Mouse (Mus musculus) ovary, postnatal 14 days (tissue): ENCODE measurements at regions not wholly inside any gene's neighbourhood (a gene's known extent, or its start where the extent isn't known, plus 50 kb on each side); places are given as distances from the start of the nearest gene placed in this dataset.

Source experiments
- DNase-seq: peaks from one replicate; pipeline ENCODE4 v3.0.0; 2022; ENCODE audit warnings: low spot score

DNA sequence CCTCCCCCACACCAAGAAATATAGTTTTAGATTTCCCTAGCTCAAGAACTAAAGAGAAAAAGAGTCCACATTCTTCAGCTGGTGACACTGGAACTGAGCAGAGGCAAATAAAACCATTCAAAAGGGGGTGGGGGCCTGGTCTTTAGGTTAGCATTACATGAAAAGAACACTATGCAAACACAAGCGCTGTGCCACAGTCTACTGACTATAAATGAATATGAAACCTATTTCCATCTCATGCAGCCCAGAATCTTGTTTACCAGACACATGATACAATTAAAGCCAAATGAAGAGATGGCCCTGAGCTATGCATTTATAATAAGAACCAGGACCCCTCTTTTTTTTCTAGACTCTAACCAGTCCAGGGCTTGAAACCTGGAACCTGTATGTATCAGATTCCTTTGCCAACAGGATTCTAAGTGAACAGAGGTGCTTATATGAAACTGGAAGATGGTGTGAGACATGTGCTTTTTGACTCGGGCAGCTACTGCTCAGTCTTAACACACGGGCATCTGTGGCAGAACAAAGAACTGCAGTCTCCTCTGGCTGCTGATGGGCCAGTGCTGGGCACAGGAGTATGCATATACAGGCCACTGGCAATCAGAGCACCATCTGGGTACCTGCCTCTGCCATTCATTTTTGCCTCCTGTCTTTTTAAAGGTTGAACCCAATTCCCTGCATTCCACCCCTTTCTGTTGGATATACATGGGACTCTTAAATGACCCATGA lies 308.5 kb downstream of the Sox4 start:
- no peak for DNase-seq

DNA sequence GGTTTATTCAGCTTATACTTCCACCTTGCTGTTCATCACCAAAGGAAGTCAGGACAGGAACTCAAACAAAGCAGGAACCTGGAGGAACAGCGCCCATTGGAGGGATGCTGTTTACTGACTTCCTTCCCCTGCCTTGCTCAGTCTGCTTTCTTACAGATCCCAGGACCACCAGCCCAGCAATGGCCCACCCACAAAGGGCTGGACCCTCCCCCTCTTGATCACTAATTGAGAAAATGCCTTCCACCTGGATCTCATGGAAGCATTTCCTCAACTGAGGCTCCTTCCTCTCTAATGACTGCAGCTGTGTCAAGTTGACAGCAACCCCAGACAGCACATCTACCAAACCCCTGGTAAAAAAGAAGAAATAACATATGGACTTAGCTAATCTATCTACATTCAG lies 312.7 kb downstream of the Sox4 start:
- DNase-seq = no peak

DNA sequence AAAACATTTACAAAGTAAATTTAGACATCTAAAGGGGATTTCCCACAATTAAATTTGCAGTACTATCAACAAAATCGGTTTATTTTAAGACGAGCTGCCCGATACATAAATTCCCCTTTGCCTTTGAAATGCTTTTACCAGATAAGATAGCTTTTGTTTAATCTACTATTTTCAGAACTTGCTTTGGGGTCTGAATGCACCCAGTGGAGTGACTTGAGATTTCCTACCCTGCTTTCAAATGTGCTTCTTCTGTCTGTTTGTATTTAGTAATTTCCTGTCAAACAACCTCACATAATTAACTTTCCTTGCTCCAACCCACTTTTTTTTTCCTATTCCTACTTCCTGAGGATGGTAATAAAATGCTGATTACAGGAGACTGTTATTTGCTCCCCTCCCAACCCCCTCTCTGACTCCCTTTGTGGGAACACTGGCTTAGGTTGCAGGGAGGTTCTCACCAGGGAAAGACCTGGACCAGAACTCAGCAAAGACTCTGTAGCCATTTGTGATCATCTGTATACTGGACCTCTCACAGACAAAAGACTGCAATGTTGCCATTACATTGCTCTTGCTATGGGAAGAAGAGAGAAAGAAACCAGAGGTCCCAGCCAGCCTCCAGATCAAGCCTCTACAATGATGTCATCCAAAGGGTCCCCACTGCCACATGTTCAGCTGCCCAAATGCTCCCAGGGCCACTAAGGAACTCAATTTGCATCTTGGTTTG lies 318.1 kb downstream of the Sox4 start:
- DNase-seq = no peak

DNA sequence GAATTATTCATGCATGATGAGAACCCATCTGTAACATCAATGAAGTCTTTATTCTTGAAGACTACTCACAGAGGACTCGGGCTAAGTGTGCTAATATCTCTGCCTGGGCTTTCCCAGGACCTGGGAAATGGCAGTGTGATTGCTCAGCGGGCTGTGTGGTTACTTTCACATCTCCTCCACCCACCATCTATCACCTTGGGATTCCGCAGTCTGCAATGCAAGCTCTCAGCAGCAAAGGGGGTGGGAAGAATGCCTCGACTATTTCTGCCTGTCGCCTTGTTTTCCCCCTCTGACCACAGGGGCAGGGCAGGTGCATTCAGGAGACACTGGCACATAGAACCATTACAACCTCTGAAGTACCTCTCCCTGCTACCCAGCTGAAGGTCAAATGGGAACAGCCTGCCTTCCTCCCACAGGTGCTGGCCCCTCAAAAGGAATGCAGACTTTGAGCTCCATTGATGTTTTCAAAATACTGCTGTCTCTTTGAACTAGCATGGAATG lies 319.9 kb downstream of the Sox4 start:
- DNase-seq = no peak

DNA sequence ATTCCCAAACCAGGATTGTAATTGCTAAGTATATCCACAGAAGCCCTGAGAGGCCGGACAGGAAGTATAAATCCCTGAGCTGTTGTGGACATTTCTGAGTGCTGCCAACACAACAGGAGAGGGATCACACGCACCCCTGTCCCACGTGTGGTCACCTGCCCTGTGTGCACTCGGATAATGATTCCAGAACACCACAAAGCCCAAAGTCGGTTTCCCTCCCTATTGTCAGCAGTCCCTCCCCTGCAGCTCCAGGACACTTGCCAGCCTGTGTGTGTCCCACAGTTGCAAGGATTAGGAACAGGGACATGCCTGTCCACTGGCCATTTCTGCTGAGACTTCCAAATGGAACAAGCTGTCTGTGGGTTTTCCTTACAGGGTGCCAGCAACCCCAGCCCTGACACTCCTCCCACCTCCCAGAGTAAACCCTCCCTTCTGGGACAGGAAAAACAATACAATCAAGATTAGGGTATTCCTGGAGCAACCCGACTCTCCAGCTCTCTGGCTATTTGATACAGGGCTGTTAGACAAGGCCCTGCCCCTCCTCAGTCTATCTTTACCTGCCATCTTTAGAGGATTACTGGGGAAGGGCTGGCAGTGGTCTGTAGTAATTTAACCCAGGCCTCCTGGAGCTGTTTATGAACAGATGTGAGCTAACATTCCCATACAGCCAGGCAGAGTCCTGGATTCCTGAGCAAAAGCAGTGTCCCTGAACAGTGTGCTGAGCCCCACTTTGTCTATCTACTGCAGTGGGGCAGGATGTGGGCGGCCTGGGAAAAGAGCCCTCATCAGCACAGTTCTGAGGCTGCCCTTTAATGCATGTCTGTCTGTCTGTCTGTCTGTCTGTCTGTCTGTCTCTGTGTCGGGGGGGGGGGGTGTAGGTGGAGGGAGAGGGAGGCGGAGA lies 323.8 kb downstream of the Sox4 start:
- peak; percentile 20 for DNase-seq

DNA sequence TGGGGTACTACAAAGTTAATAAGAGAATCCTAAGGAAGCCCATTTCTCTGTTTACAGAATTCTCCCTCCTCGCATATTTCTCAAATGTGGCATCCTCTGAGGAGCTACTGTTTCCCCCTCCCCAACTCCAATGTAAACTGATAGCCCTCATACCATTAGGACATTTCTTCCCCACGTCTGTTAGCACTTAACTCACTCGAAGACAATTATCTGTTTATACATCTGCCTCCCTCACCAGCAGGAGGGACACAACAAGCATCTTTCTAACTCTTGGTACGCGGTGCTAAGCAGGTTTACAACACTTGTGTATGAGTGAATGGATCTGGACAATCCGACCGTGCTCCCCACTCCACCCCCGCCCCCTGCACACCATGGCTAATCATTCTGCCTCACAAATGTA lies 324.8 kb downstream of the Sox4 start:
- no peak for DNase-seq

DNA sequence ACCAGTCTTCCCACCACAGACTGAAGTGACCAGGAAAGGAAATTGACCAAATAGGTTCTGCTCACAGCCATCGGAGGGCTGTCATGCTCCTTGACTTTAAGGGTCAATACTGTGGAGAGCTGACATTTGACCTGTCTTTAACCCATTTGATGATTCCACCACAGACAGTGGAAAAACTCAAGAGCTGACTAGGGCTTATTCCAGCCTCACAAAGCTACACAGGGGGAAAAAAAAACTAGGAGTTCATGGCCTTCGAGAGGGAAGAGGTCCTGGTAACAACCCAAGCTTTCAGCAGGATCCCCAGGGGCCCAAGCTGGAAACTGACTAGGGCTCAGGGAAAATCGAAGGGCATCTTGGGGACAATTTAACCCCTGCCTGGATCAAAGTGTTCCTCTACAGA lies 334.6 kb downstream of the Sox4 start:
- DNase-seq = no peak

DNA sequence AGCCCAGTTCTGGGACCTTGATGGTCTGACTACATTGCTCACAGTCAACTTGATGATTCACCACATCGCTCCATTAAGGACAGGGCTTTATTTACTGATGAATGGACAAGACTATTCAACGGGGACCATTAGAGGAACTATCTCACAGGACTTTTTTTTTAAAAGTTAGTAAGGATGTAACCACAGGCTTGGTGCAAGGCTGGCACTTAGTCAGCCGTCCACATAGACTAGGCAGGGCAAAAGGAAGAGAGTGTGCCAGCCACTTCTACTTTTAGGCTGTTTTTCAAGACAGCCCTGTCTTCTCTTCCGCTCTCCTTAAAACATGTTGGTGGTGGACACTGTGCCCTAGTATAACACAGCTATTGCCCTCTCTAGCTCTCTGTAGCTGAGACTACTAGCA lies 336.0 kb downstream of the Sox4 start:
- no peak for DNase-seq

DNA sequence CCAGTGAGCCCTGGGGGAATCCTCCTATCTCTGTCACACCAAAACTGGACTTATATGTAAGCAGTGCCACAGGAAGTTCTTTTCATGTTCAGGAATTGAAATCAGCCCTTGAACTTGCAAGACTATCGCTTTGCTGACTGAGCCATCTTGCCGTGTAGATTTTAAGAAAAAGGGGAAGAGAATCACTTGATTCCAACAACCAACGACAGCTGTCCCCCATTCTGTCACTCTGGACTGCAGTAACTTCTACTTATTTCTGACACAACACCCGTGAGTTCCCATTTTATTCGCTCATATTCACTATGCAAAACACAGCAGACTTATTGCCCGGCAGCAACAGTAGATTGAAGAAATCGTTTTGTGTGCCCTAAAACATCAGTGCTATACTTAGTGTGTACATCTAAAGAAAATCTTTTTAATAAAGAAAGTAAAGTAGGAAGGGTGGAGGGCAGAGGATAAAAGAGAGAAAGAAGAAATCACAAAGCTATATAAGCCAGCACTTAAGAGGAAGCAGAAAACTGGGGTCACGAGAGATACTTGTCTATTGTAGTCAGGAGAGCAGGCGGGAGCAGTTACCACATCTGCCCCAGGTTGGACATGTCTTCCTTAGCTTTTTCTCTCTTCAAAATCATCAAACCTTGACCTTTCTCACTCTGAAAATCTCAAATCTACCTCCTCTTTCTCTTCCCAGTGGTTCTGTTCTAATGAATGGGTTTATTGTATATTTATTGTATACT lies 336.7 kb downstream of the Sox4 start:
- no peak for DNase-seq

DNA sequence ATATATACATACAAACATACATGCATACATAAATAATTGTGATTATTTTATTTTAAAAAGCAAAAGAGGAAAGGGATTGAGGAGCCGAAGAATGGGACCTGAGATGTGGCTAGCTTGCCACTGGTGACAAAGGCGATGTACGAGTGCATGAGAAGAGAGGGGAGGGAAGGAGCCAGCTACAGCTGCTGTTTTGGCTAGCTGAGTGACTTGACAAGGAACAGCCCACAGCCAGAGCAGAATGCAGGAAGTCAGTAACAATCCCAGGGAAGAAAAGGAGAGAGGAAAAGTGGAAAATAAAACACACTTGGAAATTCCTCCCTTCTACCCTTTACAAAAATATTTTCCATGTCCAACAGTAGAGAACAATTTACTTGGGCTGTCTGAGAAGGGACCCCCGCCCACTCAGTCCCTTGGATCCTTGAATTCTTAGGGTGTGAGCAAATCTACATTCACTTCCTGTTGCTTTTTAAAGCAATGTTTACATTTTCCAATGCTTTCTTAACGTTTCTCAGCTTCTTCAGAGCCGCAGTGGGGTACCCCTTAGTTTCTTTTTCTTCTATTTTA lies 345.9 kb downstream of the Sox4 start:
- no peak for DNase-seq

DNA sequence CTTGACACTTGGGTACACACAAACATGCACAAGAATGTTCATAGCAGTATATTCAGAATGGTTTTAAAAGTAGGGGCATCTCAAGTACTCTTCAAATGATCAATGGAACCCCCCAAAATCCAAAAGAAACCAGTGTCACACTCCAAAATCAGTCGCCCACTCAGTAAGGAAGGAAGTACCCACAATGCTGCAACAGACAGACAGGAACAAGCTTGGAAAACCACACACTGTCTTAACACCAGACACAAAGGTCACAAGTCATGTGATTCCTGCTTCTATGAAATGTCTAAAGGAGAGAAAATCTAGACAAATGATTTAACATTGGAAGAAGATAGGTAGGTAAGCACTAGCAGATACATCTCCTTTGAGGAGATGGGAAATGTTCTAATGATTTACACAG lies 346.9 kb downstream of the Sox4 start:
- DNase-seq = no peak

DNA sequence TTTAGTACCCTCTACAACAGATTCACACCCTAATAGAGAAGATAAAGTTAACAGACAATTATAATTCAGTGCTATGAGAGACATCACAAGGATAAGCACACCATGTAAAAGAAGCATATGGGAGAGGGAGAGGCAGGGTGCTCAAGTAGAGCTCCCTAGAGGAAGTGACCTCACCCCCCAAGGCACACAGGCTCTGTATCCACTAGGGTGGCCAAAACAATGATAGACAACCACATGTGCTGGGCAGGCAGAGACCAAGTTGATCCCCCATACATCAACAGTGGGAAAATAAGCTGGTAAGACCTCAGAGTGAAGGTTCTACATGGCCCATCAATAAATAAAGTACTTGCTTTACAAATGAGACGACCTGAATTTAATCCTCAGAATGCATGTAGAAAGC lies 347.7 kb downstream of the Sox4 start:
- no peak for DNase-seq

DNA sequence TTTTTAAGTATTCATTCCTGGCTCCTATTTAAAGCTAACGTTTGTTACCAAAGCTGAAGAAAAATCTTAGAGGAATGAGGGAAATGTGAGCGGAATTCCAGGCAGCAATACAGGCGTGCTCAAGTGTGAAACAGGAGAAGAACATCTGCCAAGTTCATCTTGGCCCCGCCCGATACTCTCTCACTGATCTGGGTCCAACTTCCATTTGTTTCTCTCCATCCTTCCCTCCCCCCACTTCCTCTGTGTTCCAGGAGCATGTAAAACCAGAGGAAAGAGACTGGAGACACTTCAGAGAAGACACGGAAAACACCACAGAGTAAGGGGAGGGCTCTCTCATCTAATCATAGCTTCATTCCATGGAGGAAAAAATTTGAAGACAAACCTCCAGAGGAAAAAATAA lies 346.7 kb downstream of the Gm11361 start:
- DNase-seq = peak; percentile 19

DNA sequence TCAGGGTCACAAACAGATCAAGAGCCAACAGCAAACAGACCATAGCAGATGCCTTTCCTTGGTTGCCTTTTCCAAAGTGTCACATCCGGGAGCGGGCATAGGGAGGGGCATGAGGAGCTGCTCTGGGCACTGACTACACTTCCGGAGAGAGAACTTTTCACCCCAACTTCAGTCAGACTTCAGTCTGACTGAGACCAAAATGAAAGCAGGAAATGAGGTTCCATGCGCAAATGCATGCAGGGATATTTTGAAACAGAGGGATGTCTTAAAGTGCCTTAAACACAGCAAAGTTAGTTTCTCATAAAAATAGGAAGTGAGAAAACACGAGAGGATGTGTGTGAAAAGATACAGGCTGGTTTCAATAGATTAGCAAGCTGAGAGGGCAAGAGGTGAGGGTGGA lies 343.5 kb downstream of the Gm11361 start:
- DNase-seq = no peak

DNA sequence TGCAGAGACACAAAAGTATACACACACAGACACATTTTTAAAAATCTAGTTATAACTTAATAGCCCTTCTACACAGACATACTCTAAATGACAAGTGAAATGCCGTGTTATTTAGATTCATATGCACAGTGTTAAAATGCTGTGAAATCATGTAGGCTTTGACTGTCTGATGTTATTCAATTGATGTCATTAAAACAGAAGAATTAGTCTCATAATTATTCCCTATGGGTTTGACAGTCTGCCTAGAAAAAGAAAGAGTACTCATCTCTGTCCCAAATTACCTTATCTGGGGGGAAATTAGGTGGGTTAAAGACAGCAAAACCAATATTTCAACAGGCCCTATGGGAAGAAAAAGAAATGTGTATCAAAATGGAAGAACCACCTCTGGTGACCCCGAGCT lies 339.0 kb downstream of the Gm11361 start:
- no peak for DNase-seq

DNA sequence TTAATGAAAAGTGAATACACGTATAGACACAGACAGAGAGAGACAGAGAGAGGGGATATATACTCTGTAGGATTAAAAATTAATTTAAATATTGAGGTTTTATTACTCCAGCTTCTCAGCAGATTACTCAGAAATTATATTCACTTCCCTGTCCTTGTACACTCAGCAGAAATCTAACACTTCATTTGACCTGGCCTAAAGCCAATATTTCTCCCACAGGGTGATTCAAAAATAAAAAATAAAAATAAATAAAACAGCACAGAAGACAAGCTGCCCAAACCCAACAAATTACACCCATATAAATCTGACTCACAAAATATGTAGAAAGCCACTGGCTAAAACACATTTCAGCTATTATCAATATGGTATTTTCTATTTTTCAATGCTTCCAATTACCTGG lies 334.8 kb downstream of the Gm11361 start:
- DNase-seq = no peak

DNA sequence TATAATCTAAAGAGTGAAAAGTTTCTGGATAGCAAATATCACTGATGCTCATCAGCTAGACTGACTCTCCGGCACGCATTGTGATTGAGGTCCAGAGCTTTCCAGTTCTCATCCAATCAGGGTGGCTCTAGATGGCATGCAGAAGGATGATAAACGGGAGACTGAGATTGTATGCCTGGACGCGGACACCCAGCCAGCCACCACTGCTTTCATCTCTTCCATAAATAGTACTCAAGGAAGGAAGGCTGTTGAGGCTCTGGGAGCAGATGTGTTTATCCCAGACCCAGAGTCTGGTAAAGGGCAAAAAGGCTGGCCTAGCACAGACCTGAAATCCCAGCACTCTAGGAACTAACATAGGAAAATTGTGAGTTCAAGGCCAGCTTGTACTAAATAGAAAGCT lies 330.6 kb downstream of the Gm11361 start:
- DNase-seq = no peak

DNA sequence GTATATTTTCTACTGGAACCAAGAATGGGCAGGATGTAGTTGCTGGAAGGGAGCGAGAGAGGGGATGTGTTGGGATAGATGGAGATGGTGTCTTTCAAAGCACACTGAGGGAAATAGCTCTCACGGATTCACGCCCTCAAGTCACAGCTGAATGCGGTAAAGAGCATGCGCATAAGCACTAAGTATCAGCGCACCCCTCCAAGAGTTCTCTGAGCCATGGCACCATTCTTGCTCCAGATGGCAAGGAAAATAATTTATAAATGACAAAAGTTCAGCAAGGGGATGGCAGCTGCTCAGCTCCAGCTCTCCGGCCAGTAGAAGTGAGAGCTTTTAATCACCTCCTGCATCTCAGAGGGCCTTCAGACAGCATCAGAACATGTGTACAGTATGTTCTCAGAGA lies 329.4 kb downstream of the Gm11361 start:
- DNase-seq = no peak

DNA sequence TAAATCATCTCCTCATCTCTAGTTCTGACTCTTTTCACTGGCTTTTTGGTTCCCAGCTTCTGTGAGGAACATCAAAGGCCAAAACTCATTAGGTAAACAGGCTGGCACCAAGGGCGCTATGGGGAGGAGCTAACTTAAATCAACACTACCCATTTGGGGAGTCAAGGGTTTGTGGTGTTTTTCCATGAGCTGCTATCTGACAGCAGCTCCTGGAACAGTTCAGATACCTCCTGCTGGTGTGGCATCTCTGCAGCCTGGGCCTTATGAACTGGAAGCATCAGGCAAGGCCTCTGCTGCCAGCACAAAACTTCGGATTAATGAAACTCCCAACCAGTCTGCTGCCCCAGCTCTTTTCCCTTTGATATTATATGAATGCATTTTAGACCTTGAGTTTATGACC lies 328.8 kb downstream of the Gm11361 start:
- no peak for DNase-seq

DNA sequence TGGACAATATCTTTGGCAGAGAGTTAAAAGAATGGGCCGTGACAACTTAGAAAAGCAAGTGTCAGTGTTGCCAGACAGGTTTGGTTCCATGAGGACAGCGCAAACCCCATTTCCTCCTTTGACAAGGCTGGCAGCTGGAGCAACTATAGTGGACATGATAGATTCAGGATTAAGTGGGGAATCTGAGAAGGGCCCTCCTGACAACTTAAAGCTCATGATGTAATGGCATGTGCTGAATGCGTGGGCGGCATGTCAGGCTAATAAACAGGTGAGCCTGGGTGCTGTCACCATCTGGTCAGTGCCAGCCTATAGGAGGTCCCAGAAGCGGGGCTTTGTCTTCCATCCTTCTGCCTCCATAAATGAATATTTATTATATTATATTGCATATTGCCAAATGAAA lies 326.3 kb downstream of the Gm11361 start:
- DNase-seq = no peak

DNA sequence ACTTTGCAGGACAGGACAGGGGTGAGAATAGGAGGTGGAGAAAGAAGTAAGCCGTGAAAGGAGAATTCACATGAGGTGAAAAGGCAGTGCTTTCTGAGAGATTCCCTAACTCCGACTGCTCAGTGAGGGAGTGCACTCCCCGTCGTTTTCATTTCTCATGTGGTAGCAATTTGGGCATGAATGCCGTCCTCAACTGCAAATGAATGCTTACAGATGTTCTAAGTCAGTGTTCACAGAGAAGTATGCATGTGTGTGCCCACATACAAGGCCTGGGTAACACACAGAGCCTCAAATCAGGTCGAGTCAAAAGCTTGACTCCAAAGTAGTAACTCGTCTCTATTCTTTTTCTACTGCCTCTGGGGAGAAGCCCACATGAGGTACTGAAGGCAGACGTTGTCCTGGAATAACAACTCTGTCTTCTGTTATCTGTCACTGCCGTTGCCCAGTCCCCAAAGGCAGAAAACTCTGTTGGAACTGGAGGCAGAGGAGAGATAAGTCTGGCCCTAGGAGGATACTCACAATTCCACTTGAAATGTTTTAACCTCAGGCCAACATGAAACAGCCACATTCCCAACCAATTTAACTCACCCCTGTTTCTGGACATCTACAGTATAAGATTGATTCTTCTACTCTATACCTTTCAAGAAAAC lies 318.0 kb downstream of the Gm11361 start:
- DNase-seq = no peak
